Mouse (Mus musculus) midbrain, embryonic 10.5 days (tissue): ENCODE measurements around the gene Tnfrsf1a. TPM values are rescaled to one million over a fixed set of nuclear protein-coding genes. Genes with fewer than 3 reads are reported as not detected.

Experiments
- polyA plus RNA-seq: library from polyadenylated mRNA; unstranded; fragments of >200 nt; fragmentation: Nextera tagmentation; extraction: Ambion mirVana; gene quantifications from 2 replicates; pipeline ENCODE4 v1.2.1, GENCODE M21; 2016

Tnfrsf1a gene
- polyA plus RNA-seq, 1 experiment from 2014 or later = 24.5 TPM

Other genes with a start within 250 kb of the Tnfrsf1a start
- 72.6 and 86.4 TPM in 2 replicates for gene Nop2, start 217.5 kb upstream of the Tnfrsf1a start, polyA plus RNA-seq
- 12.7 and 15.1 TPM in 2 replicates for gene Iffo1, start 204.1 kb upstream of the Tnfrsf1a start, polyA plus RNA-seq
- gene Gapdh, start 182.9 kb upstream of the Tnfrsf1a start, polyA plus RNA-seq = 2,729 and 3,222 TPM in 2 replicates
- 236 and 246 TPM in 2 replicates for gene Ncapd2, start 157.7 kb upstream of the Tnfrsf1a start, polyA plus RNA-seq
- gene Mrpl51, start 157.6 kb upstream of the Tnfrsf1a start, polyA plus RNA-seq = 211 and 231 TPM in 2 replicates
- gene Vamp1, start 133.8 kb upstream of the Tnfrsf1a start, polyA plus RNA-seq = 4.2 and 5.1 TPM in 2 replicates
- gene Tapbpl, start 117.5 kb upstream of the Tnfrsf1a start, polyA plus RNA-seq = 1.5 and 2.0 TPM in 2 replicates
- 2.1 and 2.2 TPM in 2 replicates for gene Cd27, start 112.4 kb upstream of the Tnfrsf1a start, polyA plus RNA-seq
- gene Tuba3a, start 63.3 kb upstream of the Tnfrsf1a start, polyA plus RNA-seq = 0.11 TPM in 1 of 2 replicates, not detected in the other
- 21.2 and 23.5 TPM in 2 replicates for gene Ltbr, start 35.5 kb upstream of the Tnfrsf1a start, polyA plus RNA-seq
- gene Scnn1a, start 28.7 kb upstream of the Tnfrsf1a start, polyA plus RNA-seq = 0.25 and 0.48 TPM in 2 replicates
- gene Plekhg6, start 31.4 kb downstream of the Tnfrsf1a start, polyA plus RNA-seq = 0.12 and 0.15 TPM in 2 replicates
- gene Cd9, start 145.4 kb downstream of the Tnfrsf1a start, polyA plus RNA-seq = 32.9 and 36.3 TPM in 2 replicates
- gene Vwf, start 197.4 kb downstream of the Tnfrsf1a start, polyA plus RNA-seq = 5.8 and 10.1 TPM in 2 replicates